ENCODE assay signal across 13 mouse cellular contexts in genomic region chr4:105290847-105291475, GRCm38 (mm10).
DNase-seq lines count a peak whose midpoint lies in the region; ATAC-seq and TF ChIP-seq lines count a peak whose summit lies in the region.
"Had no signal": no experiment of that assay in that cellular context is flagged by ENCODE, and none has a peak within 500 bp of the region (broad histone marks: within the 10 kb centered on the region; RNA-seq: fewer than 3 reads in every experiment).

No protein-coding gene starts in this region.

- no peaks in the 10 kb centered on the region for H3K4me1 ChIP-seq in kidney, adult 2 months (ENCODE audit: control insufficient read depth, insufficient read depth, low read length)
- H3K4me1 ChIP-seq: hindbrain, embryonic 15.5 days had no signal

- H3K27me3 ChIP-seq in kidney, adult 2 months (replicated peaks; ENCODE audit: control insufficient read depth, insufficient read depth, low read length), result no peaks in the 10 kb centered on the region
- H3K27me3 ChIP-seq: hindbrain, embryonic 15.5 days had no signal

- DNase-seq in kidney, adult 2 months, result no peak
- DNase-seq in kidney, adult 18-20 months, result no peak
- peak; percentile 66 to 68 for DNase-seq in spleen, postnatal 36 days (ENCODE audit: low spot score in 2 of 2)
- DNase-seq in spleen, adult 12 weeks (ENCODE audit: low spot score), result no peak
- DNase-seq in testis, postnatal 10 days (ENCODE audit: low spot score), result no peak
- DNase-seq in cerebellum, postnatal 25 days, result no peak
- DNase-seq: left cerebral cortex, postnatal 4 days; lung, postnatal 14 days; right cerebral cortex, postnatal 14 days; thymus, adult 18-20 months had no signal

- H3K4me3 ChIP-seq in kidney, adult 2 months (ENCODE audit: insufficient read depth, low read depth, low read length), result no peak overlapping the region
- H3K4me3 ChIP-seq: hindbrain, embryonic 15.5 days; layer of hippocampus, adult 2 months had no signal

- ATAC-seq in granulocyte monocyte progenitor cell, adult 5-6 weeks (replicated peaks; ENCODE audit: poor library complexity, severe bottlenecking), result peak; percentile 35; the same call in 1 of the 2 replicates

- TF ChIP-seq CTCF in kidney, adult 2 months (conservative IDR thresholded peaks at IDR 0.05; ENCODE audit: insufficient read depth, insufficient read length, low read depth, low read length), result no peak

- no peak for TF ChIP-seq POLR2A in kidney, adult 2 months (IDR thresholded peaks at IDR 0.05; ENCODE audit: low read depth, low read length)

- H3K36me3 ChIP-seq in kidney, adult 2 months (ENCODE audit: control insufficient read depth, insufficient read depth, low read length), result no peaks in the 10 kb centered on the region
- H3K36me3 ChIP-seq: hindbrain, embryonic 15.5 days had no signal

- WGBS in kidney, adult 2 months, result 45% methylated on average over 11 of the region's 11 CpGs

- peak overlapping the region; percentile 39; the same call in 1 of the 2 replicates for H3K27ac ChIP-seq in kidney, adult 2 months (ENCODE audit: insufficient read depth, low read depth, low read length)
- H3K27ac ChIP-seq: hindbrain, embryonic 15.5 days; layer of hippocampus, adult 2 months had no signal

Comparison
In these comparisons a context has a peak if more than half of its experiments do, and no peak if none do; other contexts are left out.
1. DNase-seq: peak in spleen, postnatal 36 days (2 of 2); none in kidney, adult 2 months (single experiment), kidney, adult 18-20 months (single experiment), spleen, adult 12 weeks (single experiment), testis, postnatal 10 days (single experiment) and cerebellum, postnatal 25 days (0 of 2).